Mouse (Mus musculus) liver, adult 2 months (tissue): Measurements from ENCODE around the gene Shisal1.

Source experiments
- CTCF ChIP-seq: fragments of 200-500 bp; IDR thresholded peaks from 2 replicates; pipeline ENCODE4 v1.5.1; 2011; ENCODE audit warnings: low read depth, low read length, control low read depth
- POLR2A ChIP-seq: fragments of 200-500 bp; IDR thresholded peaks from 2 replicates; pipeline ENCODE4 v1.6.1; 2011; ENCODE audit warnings: low read length, control low read depth; ENCODE audit not compliant: insufficient read depth; ENCODE audit errors: extremely low read depth

DNA sequence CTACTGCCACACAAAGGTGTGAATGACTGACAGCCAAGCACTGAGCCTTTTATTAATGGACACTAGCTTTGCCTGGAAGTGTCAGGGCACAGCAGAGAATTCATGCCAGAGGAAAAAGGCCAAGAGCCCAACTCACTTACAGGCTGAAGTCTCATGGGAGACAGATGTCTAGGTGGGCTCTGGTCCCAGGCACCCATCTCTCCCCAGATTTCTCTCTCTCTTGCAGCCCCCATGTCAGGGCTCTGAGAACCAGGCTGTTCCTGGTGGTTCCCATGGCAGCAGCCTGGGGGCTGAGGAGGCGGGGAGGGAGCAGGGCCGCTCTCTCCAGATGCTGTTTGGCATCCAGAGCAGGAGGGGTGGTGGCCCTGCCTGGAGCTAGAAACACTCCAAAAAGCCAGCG, 38.3 kb downstream of the Shisal1 start:
- TF ChIP-seq CTCF, result no peak
- TF ChIP-seq POLR2A, result no peak
